16 mouse cellular contexts compared by ENCODE assay signal in genomic region chr1:187118108-187118507, GRCm38 (mm10).
DNase-seq lines count a peak whose midpoint lies in the region; ATAC-seq and TF ChIP-seq lines count a peak whose summit lies in the region.
"Had no signal": no experiment of that assay in that cellular context is flagged by ENCODE, and none has a peak within 500 bp of the region (broad histone marks: within the 10 kb centered on the region; RNA-seq: fewer than 3 reads in every experiment).

No protein-coding gene starts in this region.

- peaks cover 25% of the 10 kb centered on the region for H3K4me1 ChIP-seq in heart, embryonic 13.5 days
- no peaks in the 10 kb centered on the region for H3K4me1 ChIP-seq in heart, adult 2 months (ENCODE audit: control insufficient read depth, insufficient read depth, low read length)
- H3K4me1 ChIP-seq in heart, embryonic 16.5 days (ENCODE audit: control insufficient read depth, insufficient read depth, low read length): peaks cover 14% of the 10 kb centered on the region
- H3K4me1 ChIP-seq: forebrain, embryonic 10.5 days had no signal

- intact Hi-C loops in heart, adult 2 months (cut with DNase I): no loop called here

- TF ChIP-seq EP300 in heart, adult 2 months (IDR thresholded peaks at IDR 0.05; ENCODE audit: insufficient read depth, low read depth, low read length): no peak

- H3K4me2 ChIP-seq in heart, embryonic 13.5 days: peak overlapping the region; percentile 8
- peak overlapping the region; percentile 47 for H3K4me2 ChIP-seq in heart, embryonic 16.5 days (ENCODE audit: low read depth, low read length)
- H3K4me2 ChIP-seq: midbrain, embryonic 11.5 days had no signal

- 0 out of 2 replicates have a peak, but pooled peaks cover 6% of the 10 kb centered on the region for H3K9me3 ChIP-seq in heart, embryonic 13.5 days
- H3K9me3 ChIP-seq in heart, embryonic 16.5 days (replicated peaks; ENCODE audit: control insufficient read depth, low read length): no peaks in the 10 kb centered on the region
- H3K9me3 ChIP-seq: forebrain, embryonic 10.5 days had no signal

- H3K27me3 ChIP-seq in heart, embryonic 13.5 days (replicated peaks): no peaks in the 10 kb centered on the region
- no peaks in the 10 kb centered on the region for H3K27me3 ChIP-seq in heart, adult 2 months (ENCODE audit: control insufficient read depth, insufficient read depth, low read length)
- H3K27me3 ChIP-seq in heart, embryonic 16.5 days (ENCODE audit: control insufficient read depth, insufficient read depth, low read length): no peaks in the 10 kb centered on the region

- TF ChIP-seq CTCF in heart, adult 2 months (IDR thresholded peaks at IDR 0.05): no peak

- no peak overlapping the region for H3K4me3 ChIP-seq in heart, embryonic 13.5 days
- no peak overlapping the region for H3K4me3 ChIP-seq in heart, adult 2 months
- H3K4me3 ChIP-seq in heart, embryonic 16.5 days (ENCODE audit: low read length): peak overlapping the region; percentile 2; the same call in 1 of the 2 replicates
- H3K4me3 ChIP-seq: forebrain, embryonic 10.5 days had no signal

- 27% methylated on average over 6 of the region's 6 CpGs for WGBS in heart, embryonic 13.5 days
- 32% methylated on average over 6 of the region's 6 CpGs for WGBS in heart, adult 2 months
- WGBS in heart, embryonic 16.5 days: 21% methylated on average over 6 of the region's 6 CpGs

- ATAC-seq in heart, embryonic 13.5 days (ENCODE audit: extremely low read depth, insufficient number of reproducible peaks, low FRiP score, low TSS enrichment): no peak
- ATAC-seq in heart, embryonic 16.5 days (replicated peaks; ENCODE audit: extremely low read depth, insufficient read depth, low FRiP score): peak; percentile 69; the same call in 1 of the 2 replicates
- ATAC-seq: forebrain, postnatal 0 days had no signal

- TF ChIP-seq POLR2A in heart, adult 2 months (IDR thresholded peaks at IDR 0.05; ENCODE audit: insufficient read depth, low read depth, low read length): no peak

- H3K36me3 ChIP-seq in heart, embryonic 13.5 days: no peaks in the 10 kb centered on the region
- no peaks in the 10 kb centered on the region for H3K36me3 ChIP-seq in heart, adult 2 months (ENCODE audit: control insufficient read depth, insufficient read depth, low read length)
- no peaks in the 10 kb centered on the region for H3K36me3 ChIP-seq in heart, embryonic 16.5 days (ENCODE audit: control insufficient read depth, insufficient read depth)
- H3K36me3 ChIP-seq: forebrain, embryonic 10.5 days had no signal

- peak overlapping the region; percentile 70 for H3K27ac ChIP-seq in heart, embryonic 13.5 days (replicated peaks)
- H3K27ac ChIP-seq in heart, adult 2 months: no peak overlapping the region
- peak overlapping the region; percentile 48 for H3K27ac ChIP-seq in heart, embryonic 16.5 days (ENCODE audit: low read length)
- H3K27ac ChIP-seq: forebrain, embryonic 10.5 days; liver, embryonic 14.5 days had no signal

- no peak overlapping the region for H3K9ac ChIP-seq in heart, embryonic 13.5 days
- H3K9ac ChIP-seq in heart, adult 2 months (ENCODE audit: low read depth, low read length): no peak overlapping the region
- no peak overlapping the region for H3K9ac ChIP-seq in heart, embryonic 16.5 days (ENCODE audit: low read length)
- H3K9ac ChIP-seq: forebrain, postnatal 0 days; liver, embryonic 14.5 days had no signal

- no peaks in the 10 kb centered on the region for H3K79me2 ChIP-seq in heart, adult 2 months (replicated peaks; ENCODE audit: control insufficient read depth, insufficient read depth, low read length)

- DNase-seq in heart, adult 2 months: no peak
- peak; percentile 66 for DNase-seq in MEL-GATA-1-ER (ENCODE audit: extremely low read depth, low read depth)
- peak; percentile 55 for DNase-seq in lung, postnatal 14 days
- no peak for DNase-seq in gastrocnemius, postnatal 25 days
- DNase-seq in adrenal gland, adult (ENCODE audit: inconsistent age in 2 of 2, low spot score in 1 of 2): no peak
- DNase-seq: adrenal gland, postnatal 36 days; cerebellum, adult 18-20 months; forebrain, postnatal 0 days; kidney, adult 18-20 months; layer of hippocampus, postnatal 36 days; retina, postnatal 1 day had no signal

Comparison
In these comparisons a context has a peak if more than half of its experiments do, and no peak if none do; other contexts are left out.
1. DNase-seq: peak in MEL-GATA-1-ER (single experiment) and lung, postnatal 14 days (single experiment); none in heart, adult 2 months (0 of 2), gastrocnemius, postnatal 25 days (single experiment) and adrenal gland, adult (0 of 2).